Mouse (Mus musculus) hindbrain, embryonic 14.5 days (tissue): ENCODE results near the gene Ubald1. TPM values are rescaled to one million over a fixed set of nuclear protein-coding genes. Genes with fewer than 3 reads are reported as not detected.

Experiments used
- ATAC-seq: fragments of 200-750 bp; cut with Nextera tagmentation; 2 replicates; pipeline ENCODE4 v1.8.0; 2017; ENCODE audit warnings: moderate number of reproducible peaks, mild to moderate bottlenecking, moderate TSS enrichment, moderate library complexity; ENCODE audit not compliant: low FRiP score
- DNase-seq: peaks from one replicate; pipeline ENCODE4 v3.0.0-alpha.2; 2015; ENCODE audit warnings: low spot score
- H3K27ac ChIP-seq: fragments of 300-500 bp; sonication (generic); 2 replicates; pipeline ENCODE4 v1.5.1; 2014; ENCODE audit warnings: mild to moderate bottlenecking, moderate library complexity
- H3K27me3 ChIP-seq: fragments of 300-500 bp; sonication (generic); 2 replicates; pipeline ENCODE4 v1.6.1; 2014; ENCODE audit warnings: mild to moderate bottlenecking, low read length, mixed read lengths; ENCODE audit not compliant: control insufficient read depth, insufficient read depth
- H3K36me3 ChIP-seq: fragments of 300-500 bp; sonication (generic); replicated peaks from 2 replicates; pipeline ENCODE4 v1.6.1; 2014; ENCODE audit not compliant: control insufficient read depth, insufficient read depth
- H3K4me1 ChIP-seq: fragments of 300-500 bp; sonication (generic); replicated peaks from 2 replicates; pipeline ENCODE4 v1.6.1; 2014; ENCODE audit warnings: antibody characterized with exemption, low read length, mixed read lengths; ENCODE audit not compliant: control insufficient read depth, insufficient read depth
- H3K4me2 ChIP-seq: fragments of 300-500 bp; sonication (generic); replicated peaks from 2 replicates; pipeline ENCODE4 v1.6.1; 2014; ENCODE audit warnings: mild to moderate bottlenecking, moderate library complexity
- H3K4me3 ChIP-seq: fragments of 300-500 bp; sonication (generic); replicated peaks from 2 replicates; pipeline ENCODE4 v1.5.1; 2014; ENCODE audit warnings: mild to moderate bottlenecking, low read length
- H3K9ac ChIP-seq: fragments of 300-500 bp; sonication (generic); 2 replicates; pipeline ENCODE4 v1.6.1; 2014
- H3K9me3 ChIP-seq: fragments of 300-500 bp; sonication (generic); 2 replicates; pipeline ENCODE4 v1.6.1; 2016; ENCODE audit warnings: low read length; ENCODE audit not compliant: control insufficient read depth
- WGBS: fragments of 180-500 bp; shearing (Covaris S2); extraction: QIAGEN DNeasy Blood & Tissue Kit; methylation state at CpG from one replicate; pipeline ENCODE4 v1.1.7; 2014; 5-methylcytosine and 5-hydroxymethylcytosine counted together
- polyA plus RNA-seq: library from polyadenylated mRNA; unstranded; fragments of >200 nt; fragmentation: Nextera tagmentation; extraction: Ambion mirVana; gene quantifications from 2 replicates; pipeline ENCODE4 v1.2.1, GENCODE M21; 2014

Ubald1 gene
- polyA plus RNA-seq, 1 experiment from 2014 or later, result 54.4 TPM

GRCm38 (mm10) chr16:4903491-4904102 lies 23.5 kb upstream of the Ubald1 start:
- no peak overlapping the region for H3K4me2 ChIP-seq
- peaks cover under 1% of the 10 kb centered on the region; the same call in 1 of the 2 replicates for H3K36me3 ChIP-seq
- 85% methylated on average over 6 of the region's 6 CpGs for WGBS
- no peak overlapping the region for H3K27ac ChIP-seq
- no peak for ATAC-seq
- no peak for DNase-seq
- no peaks in the 10 kb centered on the region for H3K27me3 ChIP-seq
- H3K9ac ChIP-seq, result no peak overlapping the region
- no peak overlapping the region for H3K4me3 ChIP-seq
- no peaks in the 10 kb centered on the region for H3K9me3 ChIP-seq
- peaks cover 7% of the 10 kb centered on the region; the same call in 1 of the 2 replicates for H3K4me1 ChIP-seq

DNA sequence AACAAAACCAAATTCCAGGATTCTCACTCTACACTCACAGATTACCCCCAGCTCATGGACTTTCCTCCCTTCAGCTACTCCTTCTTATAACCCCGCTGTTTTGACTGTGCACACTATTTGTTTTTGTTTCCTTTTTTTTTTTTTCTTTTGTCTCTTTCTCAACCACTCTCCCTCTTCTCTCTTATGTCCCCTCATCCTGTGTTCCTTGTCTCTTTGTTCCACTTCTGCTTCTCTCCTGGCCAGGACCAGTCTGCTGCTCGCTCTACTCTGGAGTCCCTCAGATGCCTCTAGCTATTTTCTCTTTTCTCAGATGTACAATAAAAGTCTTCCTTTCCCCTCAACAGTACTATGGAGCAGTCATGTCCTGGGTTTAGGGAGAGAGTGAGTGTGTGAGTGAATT lies 22.3 kb upstream of the Ubald1 start:
- 78% methylated on average over 2 of the region's 2 CpGs for WGBS
- no peak for DNase-seq
- ATAC-seq, result no peak

GRCm38 (mm10) chr16:4901167-4901566 lies 21.1 kb upstream of the Ubald1 start:
- no peaks in the 10 kb centered on the region for H3K9me3 ChIP-seq
- DNase-seq (no peak), ATAC-seq (no peak)
- H3K4me3 ChIP-seq, result no peak overlapping the region
- peak overlapping the region; percentile 20; the same call in 1 of the 2 replicates for H3K27ac ChIP-seq
- peaks cover 7% of the 10 kb centered on the region; the same call in 1 of the 2 replicates for H3K4me1 ChIP-seq
- no peaks in the 10 kb centered on the region for H3K36me3 ChIP-seq
- 58% methylated on average over 7 of the region's 7 CpGs for WGBS
- no peak overlapping the region for H3K4me2 ChIP-seq
- H3K9ac ChIP-seq, result no peak overlapping the region
- no peaks in the 10 kb centered on the region for H3K27me3 ChIP-seq

More for the DNA sequence above, 22.3 kb upstream of the Ubald1 start:
- Histone ChIP-seq H3K27me3 (no peaks in the 10 kb centered on the region), H3K9ac (no peak overlapping the region), H3K27ac (no peak overlapping the region), H3K4me1 (peaks cover 7% of the 10 kb centered on the region; the same call in 1 of the 2 replicates), H3K4me3 (no peak overlapping the region), H3K4me2 (no peak overlapping the region), H3K9me3 (no peaks in the 10 kb centered on the region), H3K36me3 (no peaks in the 10 kb centered on the region; the same call in 1 of the 2 replicates)

DNA sequence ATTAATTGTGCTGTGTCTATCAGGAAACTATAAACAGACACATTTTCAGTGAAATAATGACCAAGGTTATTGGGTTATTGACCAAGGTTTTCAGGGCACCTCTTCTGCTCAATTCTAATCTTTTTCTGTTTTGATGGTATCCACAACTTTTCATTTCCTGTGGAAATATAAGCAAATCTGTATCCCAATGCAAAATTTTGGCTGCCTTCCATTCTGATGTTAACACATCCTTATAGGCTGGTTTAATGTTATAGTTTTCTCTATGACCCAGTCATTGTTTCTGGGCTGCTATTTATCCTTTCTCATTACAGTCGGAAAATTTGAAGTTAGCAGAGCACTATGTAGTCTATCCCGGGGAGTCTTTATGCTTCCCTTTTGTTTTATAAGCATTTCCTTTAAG lies 19.6 kb upstream of the Ubald1 start:
- no peak for ATAC-seq

DNA sequence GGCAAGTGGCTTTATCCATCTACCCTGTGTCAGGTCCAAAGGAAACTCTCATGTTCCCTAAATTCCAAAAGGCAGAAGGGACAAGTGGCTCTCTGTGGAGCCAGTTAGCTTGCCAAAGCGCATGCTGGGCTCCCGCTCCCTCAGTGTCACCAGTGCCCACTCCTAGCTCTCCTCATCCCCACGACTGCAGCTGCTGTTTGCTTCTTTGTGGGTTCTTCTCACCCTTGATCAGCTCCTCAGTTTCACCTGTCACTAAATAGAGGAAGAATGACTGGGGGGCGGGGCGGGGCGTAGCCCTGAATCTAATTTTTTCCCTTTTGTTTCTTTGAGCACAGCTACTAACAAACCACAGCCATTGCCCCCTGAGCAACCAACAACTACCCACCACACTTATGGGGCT lies 18.8 kb upstream of the Ubald1 start:
- no peak for ATAC-seq
- DNase-seq, result no peak
- no peak overlapping the region for H3K4me3 ChIP-seq
- 81% methylated on average over 6 of the region's 6 CpGs for WGBS
- no peaks in the 10 kb centered on the region for H3K36me3 ChIP-seq
- no peaks in the 10 kb centered on the region for H3K9me3 ChIP-seq
- no peak overlapping the region for H3K27ac ChIP-seq
- H3K4me2 ChIP-seq, result no peak overlapping the region
- H3K27me3 ChIP-seq, result no peaks in the 10 kb centered on the region
- peaks cover 7% of the 10 kb centered on the region; the same call in 1 of the 2 replicates for H3K4me1 ChIP-seq
- no peak overlapping the region for H3K9ac ChIP-seq

More for the DNA sequence above, 19.6 kb upstream of the Ubald1 start:
- H3K4me3 ChIP-seq, result no peak overlapping the region
- H3K4me1 ChIP-seq, result peaks cover 7% of the 10 kb centered on the region; the same call in 1 of the 2 replicates
- no peak overlapping the region for H3K27ac ChIP-seq
- no peaks in the 10 kb centered on the region for H3K36me3 ChIP-seq
- no peak overlapping the region for H3K4me2 ChIP-seq
- no peaks in the 10 kb centered on the region for H3K9me3 ChIP-seq
- DNase-seq, result no peak
- H3K9ac ChIP-seq, result no peak overlapping the region
- 84% methylated on average over 2 of the region's 2 CpGs for WGBS
- no peaks in the 10 kb centered on the region for H3K27me3 ChIP-seq

DNA sequence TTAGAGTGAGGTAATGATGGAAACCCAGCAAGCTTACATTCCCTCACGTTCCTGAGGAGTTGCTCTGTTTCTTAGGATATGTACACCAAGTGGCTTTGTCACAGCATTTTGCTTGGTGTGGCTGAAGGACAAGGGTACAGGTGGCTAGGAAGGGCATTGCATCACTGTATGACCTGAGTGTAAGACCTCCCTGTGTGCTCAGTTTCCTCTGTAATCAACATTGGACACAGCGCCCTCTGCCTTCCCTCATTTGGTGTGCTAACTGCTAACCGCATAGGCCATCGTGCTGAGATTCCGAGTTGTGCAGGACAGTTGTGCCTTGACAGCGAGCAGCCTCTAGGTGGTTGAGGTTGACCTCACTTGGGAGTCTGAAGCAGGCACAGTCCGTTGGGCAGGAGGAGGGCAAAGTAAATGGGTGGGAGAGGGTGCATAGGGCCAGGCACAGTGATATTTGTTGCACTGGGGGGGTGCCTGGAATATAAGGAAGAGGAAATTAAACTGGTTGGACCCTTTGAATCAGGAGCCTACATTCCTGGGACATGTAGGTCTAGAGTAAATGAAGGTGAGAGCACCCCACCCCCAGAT lies 17.1 kb upstream of the Ubald1 start:
- Histone ChIP-seq H3K4me1 (peaks cover 7% of the 10 kb centered on the region; the same call in 1 of the 2 replicates), H3K36me3 (no peaks in the 10 kb centered on the region; the same call in 1 of the 2 replicates), H3K27me3 (no peaks in the 10 kb centered on the region), H3K4me2 (no peak overlapping the region), H3K9me3 (no peaks in the 10 kb centered on the region), H3K4me3 (no peak overlapping the region), H3K27ac (no peak overlapping the region), H3K9ac (no peak overlapping the region)
- no peak for ATAC-seq
- WGBS, result 52% methylated on average over 7 of the region's 7 CpGs
- DNase-seq, result no peak

DNA sequence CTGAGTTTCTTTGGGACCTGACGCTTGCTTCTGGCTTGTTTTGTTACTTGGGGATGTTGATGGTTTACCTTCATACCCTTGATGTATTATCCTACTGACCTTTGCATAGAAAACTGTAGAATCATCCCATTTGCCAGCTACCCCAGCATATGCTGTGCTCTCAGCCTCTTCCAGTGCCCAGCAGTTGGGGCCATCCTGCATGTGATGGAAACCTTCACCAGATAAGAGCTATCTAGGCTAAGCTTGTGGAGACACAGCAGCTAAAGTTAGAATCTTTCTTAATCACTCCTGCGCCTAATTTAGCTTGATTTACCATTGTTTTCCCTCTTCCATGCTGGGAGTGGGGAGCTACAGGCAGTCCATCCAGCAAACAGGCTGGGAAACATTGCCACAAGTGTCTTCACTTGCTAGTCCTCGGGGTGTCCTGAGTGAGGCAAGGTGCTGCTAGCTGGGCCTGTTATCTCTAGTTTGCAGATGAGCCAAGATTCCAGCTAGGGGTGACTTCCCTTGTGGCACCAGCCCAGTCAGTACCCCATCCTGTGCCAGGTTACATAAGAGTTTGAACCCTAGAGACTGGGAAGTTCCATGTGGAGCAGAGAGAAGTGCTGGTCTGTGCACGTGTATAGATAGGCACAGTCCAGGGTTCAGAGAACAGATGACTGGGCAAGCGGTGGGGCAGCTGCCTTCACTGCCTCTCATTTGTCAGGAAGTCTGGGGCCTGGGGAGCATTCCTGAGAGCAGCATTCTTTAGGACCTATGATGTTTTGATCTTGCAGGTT lies 16.3 kb upstream of the Ubald1 start:
- DNase-seq (no peak), ATAC-seq (no peak)
- Histone ChIP-seq H3K27ac (no peak overlapping the region; the same call in 1 of the 2 replicates), H3K36me3 (no peaks in the 10 kb centered on the region; the same call in 1 of the 2 replicates), H3K4me3 (no peak overlapping the region), H3K4me1 (0 out of 2 replicates have a peak, but pooled peaks cover 5% of the 10 kb centered on the region), H3K27me3 (no peaks in the 10 kb centered on the region), H3K9me3 (no peaks in the 10 kb centered on the region), H3K9ac (no peak overlapping the region), H3K4me2 (no peak overlapping the region)
- WGBS, result 81% methylated on average over 5 of the region's 5 CpGs

DNA sequence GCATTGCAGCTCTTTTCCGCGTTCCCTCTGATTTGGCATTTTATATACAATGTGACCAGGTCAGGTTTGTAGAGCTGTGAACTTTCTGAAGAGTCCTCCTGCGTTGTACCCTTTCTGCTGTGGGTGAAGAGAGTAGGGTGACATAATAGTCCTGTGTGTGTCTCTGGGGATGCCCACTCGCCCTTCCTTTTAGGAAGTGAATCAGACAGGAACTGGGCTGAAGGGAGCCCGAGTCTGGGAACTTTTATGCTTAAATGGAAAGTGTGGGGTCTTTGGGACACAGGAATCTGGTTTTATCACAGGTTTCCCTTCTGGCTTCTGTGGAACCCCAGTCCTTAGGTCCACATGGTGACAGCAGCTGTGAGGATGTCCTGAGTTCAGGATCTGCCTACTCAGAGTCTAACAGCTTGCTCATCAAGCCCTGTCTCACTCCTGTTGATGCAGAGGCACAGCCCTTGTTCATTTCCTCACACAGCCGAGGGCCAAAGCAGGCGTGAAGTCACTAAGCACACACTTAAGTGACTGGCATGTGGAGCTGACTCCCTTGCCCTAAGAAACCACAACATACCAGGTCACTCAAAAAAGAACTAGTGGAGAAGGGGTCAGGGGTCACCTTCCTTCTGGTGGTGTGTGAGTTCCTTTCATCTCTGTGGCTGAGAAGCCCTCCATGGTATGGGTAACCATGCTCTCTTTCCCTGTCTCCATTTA lies 14.2 kb upstream of the Ubald1 start:
- ATAC-seq, result no peak
- 89% methylated on average over 7 of the region's 7 CpGs for WGBS

DNA sequence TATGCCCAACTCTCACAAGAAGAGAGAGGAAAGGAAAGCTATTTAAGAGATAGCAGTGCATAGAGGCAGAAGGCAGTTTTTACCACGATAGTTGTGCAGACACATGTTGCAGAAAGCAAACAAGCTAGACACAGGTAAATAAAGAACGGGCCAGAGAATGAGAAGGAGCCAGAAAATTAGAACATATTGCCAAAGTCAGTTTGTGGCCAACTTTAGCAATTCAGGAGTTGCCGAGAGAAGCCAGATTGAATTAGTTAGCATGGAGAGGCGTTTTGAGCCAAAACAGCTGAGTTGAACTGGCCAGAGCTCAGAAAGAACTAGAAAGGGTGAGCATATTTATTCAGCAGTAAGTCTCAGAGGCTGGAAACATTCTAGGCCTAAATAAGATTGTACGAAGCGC lies 12.1 kb upstream of the Ubald1 start:
- Histone ChIP-seq H3K36me3 (no peaks in the 10 kb centered on the region; the same call in 1 of the 2 replicates), H3K4me2 (no peak overlapping the region), H3K9me3 (no peaks in the 10 kb centered on the region), H3K9ac (no peak overlapping the region), H3K4me1 (peaks cover 17% of the 10 kb centered on the region), H3K27me3 (no peaks in the 10 kb centered on the region), H3K27ac (no peak overlapping the region), H3K4me3 (no peak overlapping the region)
- WGBS, result 90% methylated on average over 6 of the region's 6 CpGs
- DNase-seq (no peak), ATAC-seq (no peak)

More for the DNA sequence above, 14.2 kb upstream of the Ubald1 start:
- H3K4me1 ChIP-seq, result no peaks in the 10 kb centered on the region
- no peak overlapping the region for H3K4me3 ChIP-seq
- H3K36me3 ChIP-seq, result no peaks in the 10 kb centered on the region; the same call in 1 of the 2 replicates
- no peak overlapping the region for H3K4me2 ChIP-seq
- no peaks in the 10 kb centered on the region for H3K9me3 ChIP-seq
- no peak for DNase-seq
- H3K9ac ChIP-seq, result no peak overlapping the region
- H3K27ac ChIP-seq, result no peak overlapping the region
- no peaks in the 10 kb centered on the region for H3K27me3 ChIP-seq
